Mouse (Mus musculus) liver, embryonic 16.5 days (tissue): ENCODE data around the gene Pabpn1l. TPM values are rescaled to one million over a fixed set of nuclear protein-coding genes. Genes with fewer than 3 reads are reported as not detected.
A peak's percentile ranks its signal among the peaks of the same experiment; 100 is the strongest.

ENCODE experiments used
- ATAC-seq: fragments of 200-750 bp; cut with Nextera tagmentation; 2 replicates; pipeline ENCODE4 v1.8.0; 2017; ENCODE audit warnings: low read depth, mild to moderate bottlenecking, moderate number of reproducible peaks, moderate library complexity
- H3K27ac ChIP-seq: fragments of 300-500 bp; sonication (generic); 2 replicates; pipeline ENCODE4 v1.5.1; 2014; ENCODE audit warnings: mild to moderate bottlenecking, low read length
- H3K27me3 ChIP-seq: fragments of 300-500 bp; sonication (generic); 2 replicates; pipeline ENCODE4 v1.6.1; 2014; ENCODE audit warnings: low read depth, low read length, mixed read lengths; ENCODE audit not compliant: control insufficient read depth, insufficient read depth
- H3K36me3 ChIP-seq: fragments of 300-500 bp; sonication (generic); 2 replicates; pipeline ENCODE4 v1.6.1; 2014; ENCODE audit warnings: mild to moderate bottlenecking; ENCODE audit not compliant: control insufficient read depth, insufficient read depth
- H3K4me1 ChIP-seq: fragments of 300-500 bp; sonication (generic); 2 replicates; pipeline ENCODE4 v1.6.1; 2014; ENCODE audit warnings: low read depth, low read length, mixed read lengths; ENCODE audit not compliant: control insufficient read depth
- H3K4me2 ChIP-seq: fragments of 300-500 bp; sonication (generic); 2 replicates; pipeline ENCODE4 v1.6.1; 2014; ENCODE audit warnings: low read depth, low read length, mixed read lengths
- H3K4me3 ChIP-seq: fragments of 300-500 bp; sonication (generic); 2 replicates; pipeline ENCODE4 v1.5.1; 2014; ENCODE audit warnings: low read depth, mild to moderate bottlenecking, low read length
- H3K9ac ChIP-seq: fragments of 300-500 bp; sonication (generic); 2 replicates; pipeline ENCODE4 v1.6.1; 2014; ENCODE audit warnings: low read depth, low read length
- H3K9me3 ChIP-seq: fragments of 300-500 bp; sonication (generic); replicated peaks from 2 replicates; pipeline ENCODE4 v1.6.1; 2016; ENCODE audit warnings: low read length; ENCODE audit not compliant: control insufficient read depth
- WGBS: fragments of 180-500 bp; shearing (Covaris S2); extraction: QIAGEN DNeasy Blood & Tissue Kit; methylation state at CpG from one replicate; pipeline ENCODE4 v1.1.7; 2014; ENCODE audit not compliant: insufficient replicate concordance; 5-methylcytosine and 5-hydroxymethylcytosine counted together
- polyA plus RNA-seq: library from polyadenylated mRNA; unstranded; fragments of >200 nt; fragmentation: Nextera tagmentation; extraction: Ambion mirVana; gene quantifications from 2 replicates; pipeline ENCODE4 v1.2.1, GENCODE M21; 2015

Pabpn1l gene
- polyA plus RNA-seq: not detected in 2 replicates

DNA sequence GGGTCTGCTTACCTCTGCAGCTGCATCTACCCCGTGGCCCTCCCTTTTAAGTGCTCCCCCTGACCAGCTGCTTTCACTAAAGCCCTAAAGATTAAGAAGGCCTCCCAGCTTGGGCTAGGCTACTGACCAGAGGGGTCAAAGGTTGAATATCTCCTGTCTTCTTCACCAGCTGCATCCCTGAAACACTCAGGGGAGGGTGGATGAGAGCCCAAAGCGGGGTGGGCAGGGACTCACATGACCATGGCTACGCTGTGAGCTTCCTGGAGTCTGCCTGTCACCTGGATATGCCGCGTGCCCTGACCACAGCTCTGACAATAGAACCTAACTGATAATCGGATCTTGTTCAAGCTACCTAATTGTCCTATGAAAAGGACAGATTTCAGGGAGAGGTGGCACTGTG lies at the start of gene Pabpn1l:
Gene Pabpn1l, minus strand, starts transcription at position 13 of the 400 bp plus-strand sequence.
- Histone ChIP-seq H3K4me2 (no peak within 1 kb of the TSS), H3K4me3 (no peak within 1 kb of the TSS), H3K4me1 (peaks cover 20% of the 10 kb centered on the region), H3K9me3 (no peaks in the 10 kb centered on the region), H3K27ac (no peak within 1 kb of the TSS), H3K9ac (no peak within 1 kb of the TSS), H3K36me3 (no peaks in the 10 kb centered on the region), H3K27me3 (no peaks in the 10 kb centered on the region)
- WGBS: 55% methylated on average over 6 of the region's 6 CpGs
- ATAC-seq: no peak

DNA sequence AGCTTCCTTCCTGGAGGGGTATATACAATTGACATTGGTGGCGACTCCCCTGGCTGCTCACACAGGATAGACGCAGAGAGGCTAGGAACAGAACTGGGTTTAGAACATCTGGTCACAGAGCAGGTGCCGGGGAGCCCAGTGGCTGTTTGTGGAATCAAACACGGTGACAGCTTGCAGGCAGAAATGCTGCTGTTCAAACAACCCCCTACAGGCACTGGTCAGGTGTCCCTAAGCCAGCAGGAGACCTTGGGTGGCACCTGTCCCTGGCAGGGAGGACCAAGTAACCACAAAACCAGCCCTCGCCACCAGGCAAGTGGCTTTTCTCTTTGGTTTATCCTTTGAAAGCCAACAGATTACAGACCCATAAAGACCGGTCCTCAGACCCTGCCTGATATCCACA lies 49.4 kb upstream of the Pabpn1l start:
- H3K9ac ChIP-seq: no peak overlapping the region
- no peak for ATAC-seq
- no peak overlapping the region for H3K4me3 ChIP-seq
- no peaks in the 10 kb centered on the region for H3K36me3 ChIP-seq
- no peak overlapping the region for H3K27ac ChIP-seq
- 60% methylated on average over 6 of the region's 6 CpGs for WGBS
- no peaks in the 10 kb centered on the region for H3K9me3 ChIP-seq
- peaks cover 17% of the 10 kb centered on the region for H3K27me3 ChIP-seq
- H3K4me1 ChIP-seq: peaks cover 14% of the 10 kb centered on the region
- no peak overlapping the region for H3K4me2 ChIP-seq

DNA sequence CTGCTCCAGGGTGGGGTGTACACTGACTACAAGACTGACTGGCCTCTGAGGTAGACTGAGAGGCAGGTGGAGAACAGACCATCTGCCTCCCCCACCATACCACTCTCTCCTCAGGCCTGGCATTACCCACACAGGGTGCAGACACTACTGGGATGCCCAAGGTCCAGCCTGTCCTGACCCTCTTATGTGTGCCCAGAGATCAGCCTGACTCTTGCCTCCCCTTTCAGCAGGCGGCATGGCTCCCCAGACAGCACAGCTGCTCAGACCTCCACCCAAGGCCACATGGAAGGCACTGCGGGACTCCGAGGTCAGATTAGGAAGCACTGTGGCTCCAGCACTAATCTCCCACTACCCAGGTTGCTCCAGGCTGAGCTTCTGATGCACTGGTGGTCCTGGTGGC lies 48.2 kb upstream of the Pabpn1l start:
- WGBS: 60% methylated on average over 3 of the region's 3 CpGs
- no peaks in the 10 kb centered on the region for H3K9me3 ChIP-seq
- H3K4me3 ChIP-seq: no peak overlapping the region
- H3K36me3 ChIP-seq: no peaks in the 10 kb centered on the region
- peaks cover 9% of the 10 kb centered on the region for H3K27me3 ChIP-seq
- H3K4me1 ChIP-seq: peaks cover 24% of the 10 kb centered on the region
- H3K4me2 ChIP-seq: no peak overlapping the region
- H3K27ac ChIP-seq: no peak overlapping the region
- ATAC-seq: no peak
- no peak overlapping the region for H3K9ac ChIP-seq

DNA sequence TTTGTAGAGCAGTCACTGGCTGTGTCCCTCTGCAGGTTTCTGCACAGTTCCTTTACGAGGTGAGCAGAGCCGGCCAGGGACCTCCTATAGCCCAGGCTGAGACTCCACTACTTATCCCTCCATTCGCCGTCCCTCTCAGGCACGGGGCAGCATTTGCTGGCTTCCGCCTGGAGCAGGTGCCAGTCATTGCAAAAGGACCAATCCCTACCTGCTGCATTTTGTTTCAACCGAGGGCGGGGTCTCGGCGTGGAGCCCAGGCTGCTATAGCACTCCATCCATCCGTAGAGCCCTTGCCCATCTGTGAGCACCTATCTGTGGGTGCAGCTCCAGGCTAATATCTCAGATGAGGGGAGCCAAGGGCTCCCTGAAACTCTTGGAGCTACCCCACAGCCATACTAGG lies 47.5 kb upstream of the Pabpn1l start:
- ATAC-seq: no peak
- H3K9me3 ChIP-seq: no peaks in the 10 kb centered on the region
- no peak overlapping the region for H3K4me2 ChIP-seq
- H3K4me1 ChIP-seq: peaks cover 29% of the 10 kb centered on the region
- no peak overlapping the region for H3K4me3 ChIP-seq
- no peak overlapping the region for H3K9ac ChIP-seq
- WGBS: 68% methylated on average over 11 of the region's 11 CpGs
- H3K27ac ChIP-seq: no peak overlapping the region
- peaks cover 6% of the 10 kb centered on the region for H3K27me3 ChIP-seq
- H3K36me3 ChIP-seq: no peaks in the 10 kb centered on the region

DNA sequence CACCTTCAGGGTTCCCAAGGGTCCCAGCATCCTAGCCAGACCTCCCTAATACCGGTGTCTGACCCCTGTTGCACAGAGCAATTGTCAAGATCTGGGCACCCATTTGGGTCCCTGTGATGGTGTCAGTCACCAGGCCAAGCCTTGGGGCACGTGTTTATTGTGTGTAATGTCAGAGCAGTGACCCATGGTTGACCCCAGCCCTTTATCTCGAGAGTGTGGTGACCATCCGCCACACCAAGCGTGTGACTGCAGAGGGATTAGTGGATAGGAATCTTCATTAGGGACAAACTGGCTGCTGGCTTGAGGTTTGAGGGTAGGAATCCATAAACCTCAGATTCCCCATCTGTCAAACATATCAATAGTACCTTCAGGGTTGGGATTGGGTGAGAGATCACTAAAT lies 46.8 kb upstream of the Pabpn1l start:
- Histone ChIP-seq H3K27ac (no peak overlapping the region), H3K9me3 (no peaks in the 10 kb centered on the region), H3K9ac (no peak overlapping the region), H3K4me2 (no peak overlapping the region), H3K4me1 (peaks cover 30% of the 10 kb centered on the region), H3K36me3 (no peaks in the 10 kb centered on the region), H3K4me3 (no peak overlapping the region), H3K27me3 (peaks cover 6% of the 10 kb centered on the region)
- 58% methylated on average over 5 of the region's 5 CpGs for WGBS
- ATAC-seq: no peak

DNA sequence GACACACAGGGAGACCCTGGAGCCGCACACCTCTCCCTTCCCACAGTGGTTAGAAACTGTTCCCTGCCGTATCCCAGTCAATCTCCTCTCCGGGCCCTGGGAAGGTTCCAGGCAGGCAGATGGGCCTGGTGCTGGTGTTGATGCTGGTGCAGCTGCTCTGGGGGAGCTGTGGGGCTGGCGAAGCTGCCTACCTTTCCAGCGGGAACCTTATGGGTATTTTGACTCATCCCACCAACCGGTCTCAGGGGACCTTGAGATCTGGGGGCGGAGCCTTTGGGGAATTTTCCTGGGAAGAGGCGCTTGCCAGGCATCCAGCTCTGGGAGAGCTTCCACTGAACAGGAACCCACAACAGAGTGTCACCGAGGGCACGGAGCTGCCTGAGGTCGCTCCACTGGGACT lies 45.3 kb upstream of the Pabpn1l start:
- no peak for ATAC-seq
- Histone ChIP-seq H3K4me3 (no peak overlapping the region), H3K9me3 (no peaks in the 10 kb centered on the region), H3K9ac (no peak overlapping the region), H3K27ac (no peak overlapping the region), H3K4me1 (peaks cover 33% of the 10 kb centered on the region), H3K4me2 (no peak overlapping the region), H3K27me3 (peaks cover 4% of the 10 kb centered on the region), H3K36me3 (no peaks in the 10 kb centered on the region)
- WGBS: 77% methylated on average over 11 of the region's 11 CpGs

DNA sequence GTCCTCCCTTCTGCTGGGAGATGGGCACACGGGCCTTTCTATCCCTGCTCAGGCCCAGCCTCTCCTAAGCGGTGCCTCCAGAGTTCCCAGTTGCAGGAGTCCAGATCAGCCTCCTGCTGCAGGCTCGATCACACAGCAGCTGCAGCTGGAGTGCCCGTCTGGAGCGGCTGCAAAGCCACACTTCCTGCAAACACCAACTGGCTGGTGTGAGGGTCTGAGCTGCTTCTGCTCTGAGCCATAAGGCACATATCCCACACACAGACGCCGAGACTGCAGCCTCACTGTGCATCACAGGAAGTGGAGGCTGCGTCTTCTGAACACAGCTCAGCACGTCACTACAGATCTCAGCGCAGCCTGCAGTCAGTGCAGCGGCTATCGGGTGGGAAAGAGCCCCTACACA lies 44.3 kb upstream of the Pabpn1l start:
- peak overlapping the region; percentile 22 for H3K4me3 ChIP-seq
- H3K9ac ChIP-seq: peak overlapping the region; percentile 1
- H3K4me1 ChIP-seq: peaks cover 33% of the 10 kb centered on the region
- H3K4me2 ChIP-seq: peak overlapping the region; percentile 64
- peak; percentile 12; the same call in 1 of the 2 replicates for ATAC-seq
- H3K27me3 ChIP-seq: peaks cover 4% of the 10 kb centered on the region
- WGBS: 19% methylated on average over 12 of the region's 12 CpGs
- no peaks in the 10 kb centered on the region for H3K9me3 ChIP-seq
- H3K27ac ChIP-seq: peak overlapping the region; percentile 13; the same call in 1 of the 2 replicates
- H3K36me3 ChIP-seq: no peaks in the 10 kb centered on the region

DNA sequence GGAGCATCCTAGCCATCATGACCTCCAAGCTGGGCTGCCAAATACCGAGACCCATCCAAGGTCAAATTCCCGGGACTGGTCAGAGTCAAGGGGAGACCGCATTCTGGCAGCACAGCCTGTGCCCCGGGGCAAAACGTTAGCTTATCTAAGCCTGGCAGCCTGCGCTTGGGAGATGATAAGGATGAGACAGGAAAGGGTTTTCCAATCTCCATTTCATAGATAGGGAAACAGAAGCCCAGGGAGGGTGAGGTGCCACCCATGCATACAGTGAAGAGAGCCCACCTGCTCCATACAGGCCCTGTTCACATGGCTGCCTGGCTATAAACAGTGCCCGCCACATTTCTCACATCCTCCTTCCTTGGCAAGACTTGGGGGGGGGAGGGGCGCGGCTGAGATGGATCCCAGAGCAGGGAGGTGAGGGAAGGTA lies 43.8 kb upstream of the Pabpn1l start:
- peaks cover 33% of the 10 kb centered on the region for H3K4me1 ChIP-seq
- 10% methylated on average over 9 of the region's 9 CpGs for WGBS
- H3K9ac ChIP-seq: peak overlapping the region; percentile 1
- peaks cover 4% of the 10 kb centered on the region for H3K27me3 ChIP-seq
- H3K9me3 ChIP-seq: no peaks in the 10 kb centered on the region
- peak; percentile 87 for ATAC-seq
- no peaks in the 10 kb centered on the region for H3K36me3 ChIP-seq
- H3K27ac ChIP-seq: peak overlapping the region; percentile 13; the same call in 1 of the 2 replicates
- H3K4me3 ChIP-seq: peak overlapping the region; percentile 22
- peak overlapping the region; percentile 64 for H3K4me2 ChIP-seq

DNA sequence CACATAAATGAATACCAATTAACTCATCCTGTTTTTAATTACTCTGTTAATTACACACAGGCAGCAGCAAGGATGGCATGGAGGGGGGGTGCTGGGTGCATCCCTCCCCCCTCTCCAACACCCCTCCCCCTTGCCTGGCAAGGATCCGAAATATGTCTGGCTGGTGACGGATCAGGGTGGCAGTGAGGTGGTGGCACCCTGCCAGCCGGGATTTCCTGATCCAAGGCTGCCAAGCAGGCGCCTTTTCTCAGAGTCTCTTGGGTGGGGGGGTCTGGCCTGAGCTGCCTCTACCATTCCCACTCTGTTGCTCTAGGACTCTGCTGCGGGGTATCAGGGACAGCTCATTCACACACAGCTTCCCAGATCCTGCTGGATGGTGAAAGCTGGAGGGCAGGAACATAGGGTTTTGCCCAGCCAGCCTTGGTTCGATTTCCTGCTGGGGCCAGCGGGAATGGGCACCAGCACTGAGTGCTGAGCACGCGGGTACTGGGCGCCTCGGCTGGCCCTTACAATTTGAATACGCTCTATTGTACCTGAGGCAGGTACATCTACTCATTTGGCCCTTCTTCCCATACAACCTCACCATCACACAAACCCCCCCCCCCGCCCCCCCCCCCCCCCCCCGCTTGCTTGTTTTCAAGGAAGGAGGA lies 43.3 kb upstream of the Pabpn1l start:
- H3K4me3 ChIP-seq: no peak overlapping the region
- H3K4me1 ChIP-seq: peaks cover 33% of the 10 kb centered on the region
- no peak overlapping the region; the same call in 1 of the 2 replicates for H3K9ac ChIP-seq
- H3K36me3 ChIP-seq: no peaks in the 10 kb centered on the region
- H3K4me2 ChIP-seq: peak overlapping the region; percentile 64
- WGBS: 45% methylated on average over 13 of the region's 14 CpGs
- H3K27me3 ChIP-seq: peaks cover 4% of the 10 kb centered on the region
- ATAC-seq: no peak
- H3K27ac ChIP-seq: peak overlapping the region; percentile 51
- H3K9me3 ChIP-seq: no peaks in the 10 kb centered on the region
